17 mouse cellular contexts compared by ENCODE assay signal in genomic region chr16:13141220-13141619, GRCm38 (mm10).
"Had no signal": no experiment of that assay in that cellular context is flagged by ENCODE, and none has a peak within 500 bp of the region (broad histone marks: within the 10 kb centered on the region; RNA-seq: fewer than 3 reads in every experiment).

No protein-coding gene starts in this region.

- H3K9ac ChIP-seq: liver, embryonic 15.5 days; liver, postnatal 0 days; lung, embryonic 15.5 days; midbrain, embryonic 13.5 days; midbrain, embryonic 15.5 days; neural tube, embryonic 12.5 days; stomach, embryonic 15.5 days had no signal

- ATAC-seq: liver, postnatal 0 days; midbrain, embryonic 13.5 days; midbrain, embryonic 15.5 days had no signal

- H3K4me2 ChIP-seq: liver, embryonic 15.5 days; lung, embryonic 15.5 days; midbrain, embryonic 11.5 days; midbrain, embryonic 13.5 days; midbrain, embryonic 15.5 days; neural tube, embryonic 12.5 days; stomach, embryonic 15.5 days had no signal

- H3K4me3 ChIP-seq: liver, embryonic 15.5 days; lung, embryonic 15.5 days; midbrain, embryonic 13.5 days; midbrain, embryonic 15.5 days; neural tube, embryonic 12.5 days; stomach, embryonic 15.5 days had no signal

- H3K27ac ChIP-seq: liver, embryonic 15.5 days; lung, embryonic 15.5 days; macrophage; midbrain, embryonic 13.5 days; midbrain, embryonic 15.5 days; neural tube, embryonic 12.5 days; stomach, embryonic 15.5 days; stomach, postnatal 0 days had no signal

- H3K27me3 ChIP-seq: liver, embryonic 15.5 days; lung, embryonic 15.5 days; midbrain, embryonic 13.5 days; midbrain, embryonic 15.5 days; neural tube, embryonic 12.5 days; stomach, embryonic 15.5 days had no signal

- DNase-seq: liver, postnatal 0 days; lung, adult 2 months; lung, postnatal 10 days; lung, postnatal 36 days; right cerebral cortex, postnatal 14 days; thymus, adult 2 months; thymus, postnatal 25 days; thymus, postnatal 4 days had no signal

- H3K9me3 ChIP-seq: liver, embryonic 15.5 days; lung, embryonic 15.5 days; midbrain, embryonic 13.5 days; midbrain, embryonic 15.5 days; neural tube, embryonic 12.5 days; stomach, embryonic 15.5 days had no signal

- H3K4me1 ChIP-seq: liver, embryonic 15.5 days; lung, embryonic 15.5 days; midbrain, embryonic 13.5 days; midbrain, embryonic 15.5 days; neural tube, embryonic 12.5 days; stomach, embryonic 15.5 days had no signal
